Mouse (Mus musculus): ENCODE results near the gene Tgfbi. TPM values are rescaled to one million over a fixed set of nuclear protein-coding genes. Genes with fewer than 3 reads are reported as not detected.

Tgfbi gene
- total RNA-seq, 2 experiments from 2014 or later: 19.3 to 23.4 TPM

DNA sequence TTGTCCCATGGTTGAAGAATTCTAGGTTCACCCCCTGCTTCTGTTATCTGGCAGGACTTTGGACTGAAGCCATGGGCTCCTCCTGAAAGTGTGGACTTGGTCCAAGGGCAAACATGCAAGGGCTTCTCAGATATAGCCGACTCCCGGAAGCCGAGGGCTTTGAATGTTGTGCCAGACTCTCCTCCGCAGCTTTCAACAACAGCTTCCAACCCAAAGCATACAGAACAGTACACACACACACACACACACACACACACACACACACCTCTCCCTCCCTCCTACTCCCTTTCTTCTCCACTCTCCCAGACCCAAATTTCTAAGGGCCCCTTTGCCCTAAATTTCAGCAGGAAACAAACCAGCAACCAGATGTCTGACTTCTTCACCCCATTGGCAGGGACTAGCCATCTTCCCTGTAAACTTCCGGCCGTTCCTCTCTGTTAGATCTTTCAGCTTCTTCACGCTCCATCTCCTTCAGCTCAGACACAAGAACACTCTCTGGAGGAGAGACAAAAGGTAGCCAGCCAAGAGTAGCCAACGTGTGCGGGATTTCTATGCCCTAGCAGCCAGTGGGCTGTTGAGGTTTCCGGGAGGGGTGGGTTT, 69.0 kb downstream of the Tgfbi start:
- intact Hi-C loops (cut with DNase I): no loop called here
- no peak for DNase-seq (ENCODE audit: low spot score)

DNA sequence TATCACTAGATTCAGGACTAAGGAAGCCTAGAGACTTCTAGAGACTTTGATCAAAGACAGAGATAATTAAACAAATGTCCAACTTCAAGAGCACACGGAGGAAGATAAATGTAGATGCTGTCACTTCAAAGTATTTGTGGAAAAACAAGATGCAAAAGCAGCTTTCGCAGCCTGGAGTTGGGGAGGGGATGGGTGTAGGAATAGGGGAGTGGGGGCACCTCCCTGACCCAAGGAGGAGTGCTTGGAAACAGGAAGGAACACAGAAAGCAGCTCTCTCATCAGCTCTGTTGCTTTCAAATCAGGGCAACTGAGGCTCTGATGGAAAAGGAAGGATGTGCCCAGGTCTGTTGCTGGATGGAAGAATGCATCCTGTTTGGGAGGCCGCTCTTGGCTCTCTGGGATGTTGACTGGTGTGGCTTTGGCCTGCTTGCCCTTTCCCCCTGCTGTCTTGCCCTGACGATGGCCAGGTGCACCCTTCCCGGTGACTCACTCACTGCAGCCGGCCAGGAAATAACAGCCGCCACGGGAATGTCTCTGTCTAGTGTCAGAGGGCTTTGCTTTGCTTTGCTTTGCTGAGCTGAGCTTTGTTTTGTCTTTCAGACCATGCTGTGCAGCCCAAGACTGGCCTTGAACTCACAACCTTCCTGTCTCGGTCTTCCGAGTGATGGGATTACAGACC, 69.6 kb downstream of the Tgfbi start:
- intact Hi-C loops (cut with DNase I): no loop called here
- no peak for DNase-seq (ENCODE audit: low spot score)

DNA sequence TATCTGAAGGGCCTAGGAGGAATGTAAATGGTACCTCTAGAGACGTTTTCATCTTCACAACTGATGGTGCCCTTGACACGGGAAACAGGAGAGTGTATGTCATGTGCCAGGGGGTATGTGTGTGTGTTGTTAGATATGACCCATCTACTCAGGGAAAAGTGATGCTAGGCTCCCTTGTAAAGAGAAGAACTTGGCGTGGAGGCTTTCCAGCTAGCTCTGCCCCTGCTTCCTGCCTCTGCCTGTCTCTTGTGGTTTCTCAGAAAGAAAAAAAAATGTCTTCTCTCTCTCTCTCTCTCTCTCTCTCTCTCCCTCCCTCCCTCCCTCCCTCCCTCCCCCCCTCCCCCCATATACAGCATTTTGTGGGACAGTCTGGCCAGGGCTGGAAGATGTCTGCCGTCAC, 72.6 kb downstream of the Tgfbi start:
- intact Hi-C loops (cut with DNase I): no loop called here
- DNase-seq (ENCODE audit: low spot score): no peak

DNA sequence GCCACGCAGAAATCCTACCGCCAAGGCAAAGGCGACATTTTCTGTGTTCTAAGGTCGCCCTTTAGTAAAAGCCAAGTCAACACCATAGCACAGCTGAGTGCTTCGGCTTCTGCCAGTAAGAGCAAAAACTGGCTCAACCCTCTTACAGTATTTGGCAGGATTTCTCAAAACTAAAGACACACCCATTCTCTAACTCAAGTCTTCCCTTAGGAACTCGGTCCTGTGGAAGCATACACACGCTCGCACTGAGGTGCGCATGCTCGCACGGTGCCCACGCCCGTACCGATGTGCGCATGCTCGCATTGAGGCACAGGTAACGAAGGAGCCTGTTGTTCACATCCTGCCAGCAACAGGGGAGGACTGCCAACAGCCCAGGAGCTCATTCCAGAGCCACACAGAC, 73.0 kb downstream of the Tgfbi start:
- intact Hi-C loops (cut with DNase I): no loop called here

DNA sequence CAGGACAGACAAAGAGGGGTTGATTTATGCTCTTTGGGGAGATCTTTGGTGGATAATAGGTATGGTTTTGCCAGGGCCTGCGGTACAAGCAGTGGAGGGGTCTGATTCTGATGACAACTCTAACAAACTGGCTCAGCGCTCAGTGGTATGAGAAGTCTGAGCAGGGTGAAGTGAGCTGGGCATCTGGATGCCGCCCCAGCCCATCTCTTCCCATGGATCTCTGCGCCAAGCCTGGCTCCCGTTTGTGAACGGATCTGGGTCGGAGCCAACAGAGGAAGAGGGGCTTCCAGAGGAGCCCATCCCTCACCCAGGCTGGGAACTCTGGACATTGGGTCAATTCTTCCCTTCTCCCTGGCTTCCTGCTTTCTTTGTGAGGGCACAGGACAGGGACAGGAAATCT, 74.0 kb downstream of the Tgfbi start:
- intact Hi-C loops (cut with DNase I): no loop called here
- DNase-seq (ENCODE audit: low spot score): no peak

More for the DNA sequence above, 73.0 kb downstream of the Tgfbi start:
- DNase-seq (ENCODE audit: low spot score): peak; percentile 43

Other genes starting within 250 kb of the Tgfbi start
- not detected for gene Gm3045, start 182.9 kb upstream of the Tgfbi start, total RNA-seq (2021)
- under 1 TPM in 1 of 2 experiments, not detected in 1; 0.08 TPM for gene Slc25a48, start 171.2 kb upstream of the Tgfbi start, total RNA-seq (2021)
- not detected for gene Il9, start 127.3 kb upstream of the Tgfbi start, total RNA-seq (2021)
- gene Fbxl21, start 87.1 kb upstream of the Tgfbi start, total RNA-seq (2021): under 1 TPM; 0.47 to 0.67 TPM
- gene Lect2, start 61.0 kb upstream of the Tgfbi start, total RNA-seq (2021): not detected
- gene Smad5, start 93.5 kb downstream of the Tgfbi start, total RNA-seq (2021): 10 to 100 TPM; 29.5 to 34.6 TPM
- gene Gm45623, start 144.3 kb downstream of the Tgfbi start, total RNA-seq (2021): not detected